Mouse (Mus musculus): ENCODE measurements around the gene Hnrnph1. TPM values are rescaled to one million over a fixed set of nuclear protein-coding genes. Genes with fewer than 3 reads are reported as not detected.

The Hnrnph1 gene
- total RNA-seq, 2 experiments from 2014 or later, result 682 to 798 TPM

DNA sequence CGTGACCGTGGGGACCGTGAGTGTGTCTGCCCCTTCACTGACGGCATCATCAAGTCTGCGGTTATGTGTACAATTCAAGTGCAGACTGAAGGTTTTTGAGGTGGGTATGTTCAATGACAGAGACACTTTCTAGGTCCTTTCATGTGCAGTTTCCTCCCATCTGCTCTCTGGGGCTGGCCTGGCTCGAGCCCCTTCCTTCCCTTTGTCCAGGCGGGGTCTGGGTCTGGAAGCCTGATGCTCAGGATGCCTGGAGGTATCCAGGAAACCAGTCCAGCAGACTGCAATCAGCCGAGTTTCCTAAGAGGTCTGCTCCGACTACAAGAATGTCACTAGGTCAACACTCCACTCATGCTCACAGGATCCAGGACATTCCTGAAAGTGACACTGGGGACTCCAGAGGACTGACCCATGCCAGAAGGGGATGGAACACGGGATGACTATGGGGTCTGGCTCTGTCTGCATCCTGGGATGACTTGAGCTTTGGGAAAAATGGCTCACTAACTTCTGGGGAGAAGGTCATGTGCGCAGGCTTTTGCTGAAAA, 20.0 kb downstream of the Hnrnph1 start:
- no peak for ATAC-seq (replicated peaks; ENCODE audit: low FRiP score, low TSS enrichment, poor library complexity, severe bottlenecking)

DNA sequence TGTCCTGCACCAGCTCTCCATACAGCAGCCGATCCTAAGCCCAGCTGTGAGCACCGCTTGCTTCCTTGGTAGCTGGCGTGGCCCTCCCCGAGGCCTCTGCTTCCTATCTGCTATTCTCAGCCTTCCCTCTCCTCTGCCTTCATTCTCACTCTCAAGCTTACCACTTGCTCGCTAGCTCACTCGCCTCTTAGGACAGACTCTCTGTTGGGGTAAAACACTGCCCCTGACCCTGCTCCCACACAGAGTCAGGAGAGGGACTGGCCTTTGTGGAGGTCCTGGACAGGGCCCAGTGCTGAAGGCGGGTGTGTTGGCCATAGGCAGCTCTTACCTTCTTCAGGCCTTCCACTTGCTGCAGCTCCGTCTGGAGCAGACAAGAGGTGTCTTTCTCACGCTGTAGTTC, 20.5 kb downstream of the Hnrnph1 start:
- no peak for ATAC-seq (replicated peaks; ENCODE audit: low FRiP score, low TSS enrichment, poor library complexity, severe bottlenecking)

DNA sequence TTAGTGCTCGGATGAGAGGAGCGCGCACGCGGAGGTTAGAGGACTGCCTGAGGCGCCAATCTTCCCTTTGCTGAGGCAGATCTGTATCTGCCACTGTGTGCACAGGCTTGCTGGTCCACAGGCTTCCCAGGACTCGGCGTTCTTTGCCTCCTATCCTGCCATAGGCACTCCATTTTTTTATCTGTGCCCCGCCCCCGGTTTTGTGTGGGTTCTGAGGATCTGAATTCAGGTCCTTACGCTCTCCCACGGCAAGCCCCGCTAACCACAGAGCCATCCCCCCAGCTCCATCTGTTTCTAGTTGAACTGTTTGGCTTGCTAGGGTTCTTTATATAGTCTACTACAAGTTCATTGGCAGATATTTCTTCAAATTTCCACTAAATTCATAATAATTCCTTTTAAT, 22.0 kb downstream of the Hnrnph1 start:
- no peak for ATAC-seq (replicated peaks; ENCODE audit: low FRiP score, low TSS enrichment, poor library complexity, severe bottlenecking)

DNA sequence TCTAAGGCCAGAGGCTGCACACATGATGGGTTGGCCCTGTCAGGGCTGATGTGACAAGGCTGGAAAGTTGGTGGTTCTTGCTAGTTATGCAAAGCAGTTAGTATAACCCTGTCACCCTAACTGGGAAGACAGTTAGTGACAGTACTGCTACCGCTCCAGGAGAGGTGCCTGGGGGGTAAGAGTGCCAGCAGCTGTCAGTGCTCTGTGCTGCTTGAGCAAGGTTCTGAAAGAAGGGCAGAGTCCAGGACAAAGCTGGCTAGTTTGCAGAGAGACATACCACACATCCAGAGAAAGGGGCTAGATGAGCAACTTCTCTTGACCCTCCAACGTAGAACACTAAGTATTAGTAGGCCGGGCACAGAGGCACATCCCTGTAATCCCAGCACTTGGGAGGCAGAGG, 25.7 kb downstream of the Hnrnph1 start:
- no peak for ATAC-seq (replicated peaks; ENCODE audit: low FRiP score, low TSS enrichment, poor library complexity, severe bottlenecking)

DNA sequence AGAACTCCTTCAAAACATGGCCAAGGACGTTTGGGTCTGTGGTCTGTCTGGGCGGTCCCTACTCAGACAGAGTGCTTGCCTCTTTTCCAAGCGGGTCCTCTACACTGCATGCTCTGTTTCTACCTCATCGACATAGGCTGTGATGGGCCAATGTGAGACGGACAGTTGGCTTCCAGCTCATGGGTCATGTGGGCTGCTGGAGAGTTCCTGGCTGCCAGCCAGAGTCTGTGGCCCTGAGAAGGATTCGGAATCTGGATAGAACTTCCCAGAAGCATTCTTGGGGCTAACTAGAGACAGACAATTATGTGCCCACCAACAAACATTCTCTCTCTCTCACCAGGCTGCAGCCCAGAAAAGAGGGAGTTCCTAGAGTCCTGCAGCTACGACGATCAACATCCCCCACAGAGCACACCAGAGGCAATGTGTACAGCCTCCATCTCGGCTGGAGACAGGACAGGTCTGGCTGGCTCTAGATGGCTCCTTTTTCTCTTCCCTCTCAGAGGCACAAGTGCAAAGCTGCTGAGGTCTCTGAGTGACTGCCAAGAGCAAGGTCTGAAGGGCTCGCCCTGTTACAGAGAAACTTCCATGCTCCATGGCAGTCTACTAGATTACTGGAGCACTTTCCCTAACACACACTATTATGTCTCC, 26.7 kb downstream of the Hnrnph1 start:
- ATAC-seq (replicated peaks; ENCODE audit: low FRiP score, low TSS enrichment, poor library complexity, severe bottlenecking), result no peak

DNA sequence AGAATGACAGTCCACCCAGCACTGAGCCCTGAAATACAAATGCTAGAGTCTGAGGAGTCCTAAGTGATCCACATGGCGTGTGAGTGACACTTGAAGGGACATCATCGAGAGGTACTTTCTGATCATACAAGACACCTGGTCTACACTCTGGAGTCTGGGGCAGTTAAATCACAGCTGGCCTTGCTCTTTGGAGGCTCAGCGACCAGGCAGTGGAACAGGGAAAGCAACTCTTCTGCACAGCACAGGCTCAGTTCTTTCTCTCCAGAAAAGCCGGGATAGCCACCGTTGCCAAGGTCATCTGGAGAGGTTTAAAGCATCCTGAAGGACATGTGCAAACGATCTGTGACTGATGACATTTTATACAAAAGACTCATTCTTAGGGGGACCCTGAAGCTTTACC, 30.4 kb downstream of the Hnrnph1 start:
- no peak for ATAC-seq (replicated peaks; ENCODE audit: low FRiP score, low TSS enrichment, poor library complexity, severe bottlenecking)

DNA sequence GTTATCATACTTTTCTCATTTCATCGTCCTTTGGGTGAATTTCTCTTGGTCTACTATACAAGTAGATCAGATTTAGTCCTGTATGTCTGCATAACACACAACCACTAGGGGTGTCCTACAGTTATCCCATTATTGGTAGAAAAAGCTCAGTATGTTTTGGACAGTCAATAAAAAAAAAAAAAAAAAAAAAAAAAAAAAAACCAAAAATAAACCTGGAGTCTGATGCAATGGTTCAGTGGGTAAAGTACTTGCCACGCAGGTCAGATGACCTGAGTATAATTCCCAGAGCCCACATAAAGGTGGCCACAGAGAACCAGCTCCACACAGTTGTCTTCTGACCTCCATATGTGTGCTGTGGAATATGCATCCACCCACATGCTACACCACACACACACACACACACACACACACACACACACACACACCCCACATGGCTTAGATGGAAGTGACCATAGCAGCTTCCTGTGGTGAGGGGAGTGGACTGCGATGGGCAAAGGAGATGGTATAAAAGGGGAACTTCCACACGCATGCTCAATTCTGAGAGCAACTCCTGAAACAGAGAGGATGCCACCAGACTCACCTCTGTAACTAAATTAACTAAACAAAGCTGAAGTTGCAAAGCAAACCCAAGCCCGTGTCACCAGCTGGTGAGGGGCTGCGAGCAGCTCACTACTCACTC, 38.9 kb downstream of the Hnrnph1 start:
- no peak for ATAC-seq (replicated peaks; ENCODE audit: low FRiP score, low TSS enrichment, poor library complexity, severe bottlenecking)

DNA sequence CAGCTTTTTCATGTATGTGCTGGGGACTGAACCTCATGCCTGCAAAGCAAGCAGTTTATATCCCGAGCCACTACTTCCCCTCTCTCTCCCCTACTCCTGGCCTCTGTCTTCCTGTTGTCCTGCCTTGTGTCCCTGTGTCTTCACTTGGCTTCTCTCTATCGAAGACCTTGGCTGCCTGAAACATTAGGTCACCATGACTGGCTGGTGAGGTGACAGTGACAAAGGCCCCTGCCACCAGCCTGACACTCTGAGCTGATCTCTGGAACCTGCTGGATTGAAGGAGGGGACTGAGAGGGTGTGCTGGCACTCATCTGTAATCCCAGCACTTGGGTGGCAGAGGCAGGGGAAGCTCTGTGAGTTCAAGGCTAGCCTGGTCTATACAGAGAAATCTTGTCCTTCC, 41.1 kb downstream of the Hnrnph1 start:
- no peak for ATAC-seq (replicated peaks; ENCODE audit: low FRiP score, low TSS enrichment, poor library complexity, severe bottlenecking)

DNA sequence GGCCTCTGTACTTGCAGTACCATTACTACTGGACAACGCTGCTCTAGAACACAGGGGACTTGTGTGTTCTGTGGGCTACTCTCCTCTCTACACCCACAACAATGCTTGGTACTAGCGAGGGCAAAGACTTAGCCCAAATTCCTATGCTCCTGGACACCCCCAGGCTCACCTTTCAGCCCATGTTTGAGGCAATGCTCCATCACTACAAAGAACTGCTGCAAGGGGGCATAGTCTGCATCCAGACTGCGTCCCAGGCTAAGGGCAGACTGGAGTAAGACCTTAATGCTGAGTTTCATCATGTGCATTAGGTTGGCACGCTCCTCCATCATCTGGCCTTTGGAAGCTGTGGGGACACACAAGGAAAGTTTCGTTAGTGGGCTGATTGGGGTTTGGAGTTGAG, 44.7 kb downstream of the Hnrnph1 start:
- ATAC-seq (replicated peaks; ENCODE audit: low FRiP score, low TSS enrichment, poor library complexity, severe bottlenecking), result peak; percentile 15; the same call in 1 of the 2 replicates

DNA sequence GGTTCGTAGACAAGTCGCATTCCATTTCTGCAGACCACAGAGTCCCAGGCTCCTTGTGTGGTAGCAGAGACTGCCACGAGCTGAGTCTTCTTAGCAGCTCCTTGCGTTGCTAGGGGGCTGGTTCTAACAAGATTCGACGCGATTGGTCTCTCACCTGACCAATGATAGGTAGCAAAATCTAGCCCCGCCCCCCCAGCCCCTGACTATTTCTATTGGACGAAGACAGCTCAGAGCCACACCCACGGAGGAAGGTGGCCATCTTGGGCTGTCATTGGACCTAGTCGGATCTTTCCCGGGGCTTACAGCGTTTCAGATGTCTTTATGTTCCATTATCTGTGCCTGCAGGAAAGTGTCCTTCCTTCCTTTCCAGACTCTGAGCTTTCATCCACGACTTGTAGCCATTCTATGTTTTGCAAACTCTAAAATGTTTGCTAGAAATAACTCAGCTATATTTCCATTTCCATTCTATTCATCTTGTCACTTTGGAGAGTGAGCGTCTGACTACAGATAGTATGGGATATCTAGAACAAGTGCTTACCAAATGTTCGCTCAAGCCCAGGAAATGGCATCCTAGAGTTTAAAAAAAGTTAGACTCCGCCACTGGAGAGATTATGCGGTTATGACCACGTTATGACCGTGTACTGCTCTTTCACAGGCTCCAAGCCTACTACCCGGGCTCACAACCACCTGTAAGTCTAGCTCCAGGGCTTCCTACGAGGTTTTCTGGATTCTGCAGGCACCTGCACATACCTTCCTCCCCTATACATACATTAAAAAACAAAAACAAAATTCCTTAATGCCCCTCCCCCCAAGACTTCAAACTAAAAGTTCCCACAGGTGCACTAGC, 45.4 kb downstream of the Hnrnph1 start:
- ATAC-seq (replicated peaks; ENCODE audit: low FRiP score, low TSS enrichment, poor library complexity, severe bottlenecking), result peak; percentile 88

DNA sequence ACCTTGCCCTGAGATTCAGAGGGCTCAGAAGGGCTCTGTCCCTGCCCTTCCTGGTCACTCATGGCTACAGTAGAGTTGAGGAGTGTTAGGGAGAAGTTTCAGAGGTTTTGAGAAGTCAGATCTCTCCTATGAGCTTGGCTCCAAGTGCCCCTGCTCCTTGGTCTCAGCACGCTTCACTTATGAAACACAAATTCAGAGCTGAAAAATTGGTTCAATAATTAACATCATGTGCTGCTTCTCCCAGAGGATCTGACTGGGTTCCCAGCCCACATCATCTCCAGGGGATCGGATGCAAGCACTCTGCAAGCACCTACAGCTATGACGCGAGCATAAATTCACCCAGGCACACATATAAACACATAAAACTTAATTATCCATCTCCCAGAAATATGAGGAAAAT, 49.3 kb downstream of the Hnrnph1 start:
- ATAC-seq (replicated peaks; ENCODE audit: low FRiP score, low TSS enrichment, poor library complexity, severe bottlenecking), result no peak

DNA sequence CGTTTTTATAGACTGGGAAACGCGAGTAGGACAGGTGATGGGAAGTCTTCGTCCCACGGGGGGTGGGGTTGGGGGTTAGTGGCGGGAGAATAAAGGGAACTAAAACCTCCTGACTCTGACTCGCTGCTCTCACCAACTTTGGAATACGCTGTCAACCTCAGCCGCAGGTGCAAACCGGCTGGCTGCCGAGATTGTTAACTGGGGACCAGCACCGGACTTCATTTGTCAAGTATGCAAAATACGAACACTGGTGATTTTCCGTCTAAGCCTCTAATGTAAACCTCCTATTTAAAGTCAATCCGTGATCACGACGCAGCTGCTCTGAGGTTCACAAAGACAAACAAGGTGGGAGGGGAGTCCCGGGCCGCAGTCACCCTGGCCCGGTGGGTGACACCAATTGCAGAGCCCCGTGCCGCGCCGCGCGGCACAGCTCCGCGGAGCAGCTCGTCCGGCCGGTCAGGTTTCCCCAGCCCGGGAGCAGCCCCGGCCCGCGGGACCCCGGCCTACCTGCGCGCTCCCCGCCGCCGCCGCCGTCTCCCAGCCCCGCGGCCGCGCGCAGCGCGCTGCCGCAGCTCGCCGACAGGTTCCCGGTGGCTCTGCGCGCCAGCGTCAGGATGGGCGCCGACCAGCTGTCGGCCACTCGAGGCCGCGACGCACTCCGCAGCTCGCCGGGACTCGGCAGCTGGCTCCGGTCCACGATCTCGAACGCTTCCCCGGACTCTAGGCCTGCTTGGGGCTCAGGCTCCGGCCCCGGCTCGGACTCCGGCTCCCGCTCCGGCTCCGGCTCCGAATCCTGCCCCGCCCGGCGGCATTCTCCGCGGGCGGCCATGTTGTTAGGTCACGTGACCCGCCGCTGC, 53.7 kb downstream of the Hnrnph1 start, which contains the start of gene Rufy1:
Gene Rufy1, minus strand, starts transcription at position 849 of the 857 bp plus-strand sequence.
- peak; percentile 66 for ATAC-seq (replicated peaks; ENCODE audit: low FRiP score, low TSS enrichment, poor library complexity, severe bottlenecking)

DNA sequence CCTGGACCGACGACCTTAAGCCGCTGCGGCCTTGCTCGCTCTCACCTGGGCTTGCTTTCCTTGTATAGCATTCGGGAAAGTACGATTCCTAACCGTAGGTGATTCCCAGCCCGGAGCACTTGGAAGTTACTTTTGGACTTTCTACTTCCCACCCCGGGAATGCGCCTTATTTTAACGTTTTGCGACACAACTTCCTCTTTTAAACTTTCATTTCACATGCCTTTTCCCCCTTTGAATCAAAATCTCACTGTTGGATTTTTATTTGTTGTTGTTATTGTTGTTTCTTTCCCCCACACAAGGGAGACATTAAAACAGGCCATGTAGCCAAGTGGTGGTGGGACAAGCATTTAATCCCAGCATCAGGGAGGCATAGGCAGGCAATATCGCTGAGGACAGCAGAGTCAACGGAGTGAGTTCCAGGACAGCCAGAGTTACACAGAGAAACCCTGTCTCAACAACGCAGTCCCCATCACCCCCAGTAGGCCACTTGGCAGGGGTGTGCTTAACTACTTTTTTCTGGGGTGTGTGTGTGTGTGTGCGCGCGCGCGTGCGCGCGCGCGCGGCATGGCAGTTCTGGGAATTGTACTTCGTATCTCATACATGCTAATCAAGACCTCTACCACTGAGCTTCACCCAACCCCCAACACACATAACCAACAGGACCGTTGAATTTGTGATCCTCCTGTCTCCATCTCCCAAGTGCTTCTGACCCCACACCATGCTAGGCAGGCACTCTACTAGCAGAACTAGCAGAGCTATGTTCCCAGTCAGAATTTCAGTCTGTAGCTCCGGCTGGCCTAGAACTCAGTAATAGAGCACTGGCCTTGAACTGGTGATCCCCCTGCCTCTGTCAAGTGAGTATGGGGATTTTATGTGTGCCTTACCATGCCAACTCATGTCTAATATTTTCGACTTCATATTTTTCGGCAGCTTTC, 54.6 kb downstream of the Hnrnph1 start:
- peak; percentile 29; the same call in 1 of the 2 replicates for ATAC-seq (replicated peaks; ENCODE audit: low FRiP score, low TSS enrichment, poor library complexity, severe bottlenecking)

DNA sequence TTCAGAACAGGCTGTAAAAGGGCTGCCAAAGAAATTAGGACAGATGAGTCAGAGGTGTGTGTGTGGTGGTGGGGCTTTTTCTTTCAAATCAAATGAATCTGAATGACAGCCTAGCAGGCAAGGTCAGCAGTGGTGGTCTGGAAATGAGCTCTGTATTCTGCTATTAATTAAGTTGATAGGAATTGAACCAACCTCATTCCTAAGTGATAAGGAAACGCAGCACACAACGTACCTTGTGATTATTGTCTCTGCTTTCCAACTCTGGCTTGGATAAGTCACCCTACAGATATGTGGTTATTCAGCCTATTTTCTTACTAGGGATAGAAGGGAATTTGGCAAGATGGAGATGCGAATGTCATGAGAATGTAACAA, 55.3 kb downstream of the Hnrnph1 start:
- no peak for ATAC-seq (replicated peaks; ENCODE audit: low FRiP score, low TSS enrichment, poor library complexity, severe bottlenecking)

DNA sequence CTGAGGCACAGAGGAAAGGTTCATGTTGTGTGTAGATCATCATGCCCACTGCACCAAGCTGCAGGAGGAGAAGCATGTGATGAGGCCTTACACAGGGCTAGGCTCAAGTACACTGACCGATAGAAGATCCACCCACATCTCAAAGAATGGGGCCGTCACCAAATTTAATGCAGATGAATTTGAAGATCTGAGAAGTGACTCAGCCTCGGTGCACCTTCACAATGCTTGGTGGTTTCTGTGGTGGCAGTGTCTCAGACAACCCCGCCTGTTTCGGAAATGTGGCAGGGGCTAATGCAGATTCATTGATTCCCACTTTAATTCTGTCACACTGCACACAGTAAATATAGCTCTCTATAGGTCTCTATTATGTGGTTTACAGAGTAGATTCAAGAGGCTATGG, 56.1 kb downstream of the Hnrnph1 start:
- ATAC-seq (replicated peaks; ENCODE audit: low FRiP score, low TSS enrichment, poor library complexity, severe bottlenecking), result no peak
